Mouse (Mus musculus) midbrain, embryonic 14.5 days (tissue): ENCODE results near the gene Macf1. TPM values are rescaled to one million over a fixed set of nuclear protein-coding genes. Genes with fewer than 3 reads are reported as not detected.

Source experiments
- ATAC-seq: fragments of 200-750 bp; cut with Nextera tagmentation; 2 replicates; pipeline ENCODE4 v1.8.0; 2017; ENCODE audit warnings: moderate number of reproducible peaks, moderate library complexity; ENCODE audit not compliant: low FRiP score, low TSS enrichment
- DNase-seq: peaks from one replicate; pipeline ENCODE4 v3.0.0-alpha.2; 2015
- H3K27ac ChIP-seq: fragments of 300-500 bp; sonication (generic); replicated peaks from 2 replicates; pipeline ENCODE4 v1.5.1; 2014; ENCODE audit warnings: mild to moderate bottlenecking, low read depth, low read length, moderate library complexity
- H3K27me3 ChIP-seq: fragments of 300-500 bp; sonication (generic); 2 replicates; pipeline ENCODE4 v1.6.1; 2014; ENCODE audit warnings: low read length, control low read depth, mixed read lengths; ENCODE audit not compliant: control insufficient read depth, insufficient read depth
- H3K36me3 ChIP-seq: fragments of 300-500 bp; sonication (generic); 2 replicates; pipeline ENCODE4 v1.6.1; 2014; ENCODE audit warnings: low read length, control low read depth; ENCODE audit not compliant: control insufficient read depth, insufficient read depth
- H3K4me1 ChIP-seq: fragments of 300-500 bp; sonication (generic); 2 replicates; pipeline ENCODE4 v1.6.1; 2014; ENCODE audit warnings: mild to moderate bottlenecking, antibody characterized with exemption, low read length, control low read depth; ENCODE audit not compliant: control insufficient read depth, insufficient read depth
- H3K4me2 ChIP-seq: fragments of 300-500 bp; sonication (generic); 2 replicates; pipeline ENCODE4 v1.6.1; 2014; ENCODE audit warnings: mild to moderate bottlenecking, low read length, moderate library complexity
- H3K4me3 ChIP-seq: fragments of 300-500 bp; sonication (generic); replicated peaks from 2 replicates; pipeline ENCODE4 v1.5.1; 2014; ENCODE audit warnings: low read depth, low read length
- H3K9ac ChIP-seq: fragments of 300-500 bp; sonication (generic); replicated peaks from 2 replicates; pipeline ENCODE4 v1.6.1; 2014; ENCODE audit warnings: mild to moderate bottlenecking, low read length, moderate library complexity
- H3K9me3 ChIP-seq: fragments of 300-500 bp; sonication (generic); 2 replicates; pipeline ENCODE4 v1.6.1; 2016; ENCODE audit warnings: low read length, control low read depth, mixed read lengths; ENCODE audit not compliant: control insufficient read depth
- WGBS: fragments of 180-500 bp; shearing (Covaris S2); extraction: QIAGEN DNeasy Blood & Tissue Kit; methylation state at CpG from one replicate; pipeline ENCODE4 v1.1.7; 2014; 5-methylcytosine and 5-hydroxymethylcytosine counted together
- polyA plus RNA-seq: library from polyadenylated mRNA; unstranded; fragments of >200 nt; fragmentation: Nextera tagmentation; extraction: Ambion mirVana; gene quantifications from 2 replicates; pipeline ENCODE4 v1.2.1, GENCODE M21; 2014

The Macf1 gene
- polyA plus RNA-seq, 1 experiment from 2014 or later: 140 TPM

DNA sequence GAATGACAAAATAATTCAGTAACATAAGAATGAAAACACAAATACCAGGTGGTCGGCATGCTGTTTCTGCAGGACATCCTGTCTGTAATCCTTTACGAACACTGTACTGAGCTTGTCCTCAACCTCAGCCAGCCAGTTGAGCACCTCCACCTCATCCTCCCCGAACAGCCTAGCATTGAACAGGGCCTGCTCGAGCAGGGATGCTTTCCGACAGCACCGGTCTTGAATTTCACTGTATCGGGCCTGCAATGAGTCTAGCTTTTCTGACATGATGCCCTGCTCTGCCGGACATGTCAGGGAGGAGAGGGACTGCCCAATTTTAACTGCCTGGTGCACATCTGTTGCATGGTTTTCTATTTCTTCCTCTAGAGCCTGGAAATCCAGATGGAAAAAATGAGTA lies 287.1 kb downstream of the Macf1 start:
- WGBS: 96% methylated on average over 8 of the region's 8 CpGs
- no peak for DNase-seq

DNA sequence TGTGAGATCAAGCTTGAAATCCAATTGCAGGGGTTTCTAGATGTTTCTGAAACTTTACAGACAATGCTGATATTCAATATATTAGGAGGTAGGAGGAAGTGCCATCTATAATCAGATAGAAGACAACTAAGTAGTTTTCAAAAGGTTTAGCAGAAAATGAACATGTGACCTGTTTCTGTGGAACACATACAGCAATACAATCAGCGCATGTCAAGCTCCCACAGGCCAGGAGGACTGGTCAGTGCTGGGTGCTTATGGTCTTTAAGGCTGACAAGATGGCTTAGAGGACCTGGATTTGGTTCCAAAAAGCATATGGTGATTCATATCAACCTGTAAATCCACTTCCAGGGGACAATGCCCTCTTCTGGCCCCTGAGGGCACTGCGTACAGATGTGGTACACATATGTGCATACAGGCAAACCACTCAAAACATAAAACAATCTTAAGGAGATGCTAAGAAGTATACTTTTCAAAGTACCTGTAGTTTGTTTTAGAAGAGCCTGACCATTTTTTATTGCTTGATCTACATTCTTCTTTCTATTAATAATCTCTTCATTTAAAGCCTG lies 288.6 kb downstream of the Macf1 start:
- H3K27ac ChIP-seq: no peak overlapping the region
- no peak overlapping the region for H3K4me3 ChIP-seq
- WGBS: 94% methylated on average over 2 of the region's 2 CpGs
- no peak overlapping the region for H3K4me2 ChIP-seq
- H3K27me3 ChIP-seq: no peaks in the 10 kb centered on the region
- peaks cover 90% of the 10 kb centered on the region for H3K36me3 ChIP-seq
- H3K4me1 ChIP-seq: no peaks in the 10 kb centered on the region
- ATAC-seq: no peak
- H3K9me3 ChIP-seq: no peaks in the 10 kb centered on the region
- DNase-seq: no peak
- no peak overlapping the region for H3K9ac ChIP-seq

More for the DNA sequence above, 287.1 kb downstream of the Macf1 start:
- Histone ChIP-seq H3K4me3 (no peak overlapping the region), H3K36me3 (peaks cover 88% of the 10 kb centered on the region), H3K9me3 (no peaks in the 10 kb centered on the region), H3K4me1 (no peaks in the 10 kb centered on the region), H3K9ac (no peak overlapping the region), H3K27me3 (no peaks in the 10 kb centered on the region), H3K27ac (no peak overlapping the region), H3K4me2 (no peak overlapping the region)
- ATAC-seq: no peak

DNA sequence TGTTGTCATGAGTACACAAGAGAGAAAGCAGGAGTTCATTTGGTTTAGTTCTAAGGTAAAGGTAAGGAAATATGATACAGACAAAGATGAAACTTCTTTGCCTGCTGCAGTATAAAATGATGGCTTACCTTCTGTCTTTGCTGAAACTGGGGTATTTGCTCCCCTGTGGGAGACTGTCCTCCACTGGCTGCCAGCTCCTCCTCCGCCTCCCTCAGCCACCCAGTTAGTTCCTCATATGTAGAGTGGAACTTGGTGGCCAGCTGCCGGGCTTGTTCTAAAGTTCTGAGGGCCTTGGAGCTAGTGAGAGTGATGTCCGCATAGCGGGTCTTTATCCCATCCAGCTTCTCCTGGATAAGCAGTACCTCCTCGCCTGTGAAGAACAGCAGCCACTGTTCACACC lies 289.3 kb downstream of the Macf1 start:
- Histone ChIP-seq H3K9ac (no peak overlapping the region), H3K27ac (no peak overlapping the region), H3K36me3 (peaks cover 93% of the 10 kb centered on the region), H3K4me2 (no peak overlapping the region), H3K9me3 (no peaks in the 10 kb centered on the region), H3K4me1 (no peaks in the 10 kb centered on the region), H3K4me3 (no peak overlapping the region), H3K27me3 (no peaks in the 10 kb centered on the region)
- 95% methylated on average over 5 of the region's 5 CpGs for WGBS
- ATAC-seq (no peak), DNase-seq (no peak)

DNA sequence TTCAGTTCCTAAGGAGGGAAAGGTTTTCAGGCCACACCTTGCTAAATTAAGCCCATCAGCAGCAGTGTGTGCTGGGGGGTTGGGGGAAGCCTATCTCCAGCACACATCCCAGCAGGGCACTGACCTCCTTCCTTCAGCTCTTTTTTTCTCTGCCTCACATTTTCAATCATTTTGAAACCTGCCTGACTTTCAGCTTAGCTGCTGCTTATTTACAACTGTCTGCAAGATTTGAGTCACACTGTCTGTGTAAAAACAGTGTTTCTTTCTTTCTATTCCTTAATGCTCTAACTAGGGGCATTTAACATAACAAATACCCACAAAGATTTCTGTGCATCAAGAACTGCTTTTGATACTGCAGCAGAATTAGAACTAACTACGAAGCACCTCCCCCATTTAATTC lies 289.9 kb downstream of the Macf1 start:
- H3K36me3 ChIP-seq: peaks cover 94% of the 10 kb centered on the region
- ATAC-seq: no peak
- H3K9ac ChIP-seq: no peak overlapping the region
- H3K4me2 ChIP-seq: no peak overlapping the region
- no peaks in the 10 kb centered on the region for H3K9me3 ChIP-seq
- no peak overlapping the region for H3K4me3 ChIP-seq
- 78% methylated on average over 1 of the region's 1 CpGs for WGBS
- no peaks in the 10 kb centered on the region for H3K27me3 ChIP-seq
- H3K27ac ChIP-seq: no peak overlapping the region
- no peak for DNase-seq
- no peaks in the 10 kb centered on the region for H3K4me1 ChIP-seq

DNA sequence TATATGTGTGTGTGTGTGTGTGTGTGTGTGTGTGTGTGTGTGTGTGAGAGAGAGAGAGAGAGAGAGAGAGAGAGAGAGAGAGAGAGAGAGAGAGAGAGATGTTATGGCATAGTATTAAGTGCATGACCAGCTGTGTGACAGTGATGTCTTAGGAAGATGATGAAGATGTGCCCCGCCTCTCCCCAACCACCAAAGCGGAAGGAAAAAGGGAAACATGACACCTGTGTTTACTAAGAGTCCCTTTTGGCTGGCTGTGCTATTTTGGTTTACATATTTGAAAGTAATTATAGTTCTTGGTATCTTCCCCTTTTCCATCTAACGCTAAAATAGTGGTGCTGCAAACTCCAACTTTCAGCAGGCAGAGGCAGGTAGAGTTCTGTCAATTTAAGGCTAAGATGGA lies 291.2 kb downstream of the Macf1 start:
- no peak for ATAC-seq
- Histone ChIP-seq H3K27me3 (no peaks in the 10 kb centered on the region), H3K4me1 (no peaks in the 10 kb centered on the region), H3K27ac (no peak overlapping the region), H3K36me3 (peaks cover 95% of the 10 kb centered on the region), H3K9me3 (no peaks in the 10 kb centered on the region), H3K4me3 (no peak overlapping the region), H3K9ac (no peak overlapping the region), H3K4me2 (no peak overlapping the region)
- DNase-seq: no peak
- WGBS: 94% methylated on average over 3 of the region's 3 CpGs

DNA sequence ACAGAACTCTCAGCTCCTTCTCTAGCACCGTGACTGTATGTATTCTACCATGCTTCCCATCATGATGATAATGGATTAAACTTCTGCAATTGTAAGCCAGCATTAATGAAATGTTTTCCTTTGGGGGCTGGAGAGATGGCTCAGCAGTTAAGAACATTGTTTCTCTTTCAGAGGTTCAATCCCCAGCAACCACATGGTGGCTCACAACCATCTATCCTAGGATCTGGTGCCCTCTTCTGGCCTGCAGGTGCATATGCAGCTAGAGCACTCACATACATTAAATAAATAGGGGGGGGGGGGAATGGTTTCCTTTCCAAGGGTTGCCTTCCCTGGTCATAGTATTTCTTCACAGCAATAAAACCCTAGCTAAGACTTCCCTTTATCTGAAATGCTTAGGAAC lies 292.0 kb downstream of the Macf1 start:
- Histone ChIP-seq H3K27ac (no peak overlapping the region), H3K4me1 (no peaks in the 10 kb centered on the region), H3K36me3 (peaks cover 91% of the 10 kb centered on the region), H3K4me3 (no peak overlapping the region), H3K9me3 (no peaks in the 10 kb centered on the region), H3K4me2 (no peak overlapping the region), H3K9ac (no peak overlapping the region), H3K27me3 (no peaks in the 10 kb centered on the region)
- WGBS: 90% methylated on average over 1 of the region's 1 CpGs
- peak; percentile 31 for DNase-seq
- ATAC-seq: no peak

DNA sequence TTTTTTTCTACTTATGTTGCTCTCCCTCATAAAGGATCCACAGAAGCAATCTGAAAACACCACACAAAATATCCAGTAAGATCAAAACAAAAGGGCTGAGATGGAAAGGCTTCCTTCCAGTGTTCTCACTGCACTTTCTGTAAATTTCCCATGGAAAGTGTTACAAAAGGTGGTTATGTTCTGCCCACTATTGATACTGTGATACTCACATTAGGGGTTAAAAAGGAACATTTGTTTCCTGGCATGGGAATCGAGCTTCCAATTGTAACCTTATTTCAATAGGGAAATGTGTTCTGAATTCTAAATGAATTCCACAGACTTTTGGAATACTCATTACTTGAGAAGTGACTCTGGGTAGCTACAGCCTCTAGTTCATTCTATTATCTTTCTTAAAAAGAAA lies 299.1 kb downstream of the Macf1 start:
- Histone ChIP-seq H3K9ac (no peak overlapping the region), H3K4me3 (no peak overlapping the region), H3K27me3 (no peaks in the 10 kb centered on the region), H3K36me3 (peaks cover 92% of the 10 kb centered on the region), H3K27ac (peak overlapping the region; percentile 45; the same call in 1 of the 2 replicates), H3K4me1 (no peaks in the 10 kb centered on the region), H3K4me2 (no peak overlapping the region), H3K9me3 (no peaks in the 10 kb centered on the region)
- DNase-seq: peak; percentile 35
- WGBS: 40% methylated on average over 1 of the region's 1 CpGs
- no peak for ATAC-seq

DNA sequence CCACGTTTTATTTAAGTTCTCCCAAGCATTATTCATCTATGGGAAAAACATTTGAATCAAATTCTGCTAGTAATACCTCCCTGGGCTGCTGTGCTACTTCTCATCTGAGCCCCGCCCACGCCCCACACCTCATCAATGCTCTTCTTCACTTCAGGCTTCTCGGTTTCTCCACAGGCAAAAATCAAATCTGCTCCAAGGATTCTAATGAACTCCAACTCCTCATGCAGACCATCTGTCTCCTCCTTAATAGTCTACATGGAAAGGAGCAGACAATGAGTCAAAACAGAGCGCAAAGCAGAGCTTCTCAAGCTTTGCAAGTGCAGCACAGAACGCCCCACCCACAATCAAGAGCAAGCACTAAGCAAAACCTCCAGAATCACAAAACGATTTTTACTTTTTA lies 301.0 kb downstream of the Macf1 start:
- Histone ChIP-seq H3K4me2 (no peak overlapping the region), H3K9me3 (no peaks in the 10 kb centered on the region), H3K36me3 (peaks cover 88% of the 10 kb centered on the region), H3K9ac (no peak overlapping the region), H3K4me1 (no peaks in the 10 kb centered on the region), H3K27ac (no peak overlapping the region), H3K4me3 (no peak overlapping the region), H3K27me3 (no peaks in the 10 kb centered on the region)
- 93% methylated on average over 7 of the region's 7 CpGs for WGBS
- DNase-seq (no peak), ATAC-seq (no peak)

DNA sequence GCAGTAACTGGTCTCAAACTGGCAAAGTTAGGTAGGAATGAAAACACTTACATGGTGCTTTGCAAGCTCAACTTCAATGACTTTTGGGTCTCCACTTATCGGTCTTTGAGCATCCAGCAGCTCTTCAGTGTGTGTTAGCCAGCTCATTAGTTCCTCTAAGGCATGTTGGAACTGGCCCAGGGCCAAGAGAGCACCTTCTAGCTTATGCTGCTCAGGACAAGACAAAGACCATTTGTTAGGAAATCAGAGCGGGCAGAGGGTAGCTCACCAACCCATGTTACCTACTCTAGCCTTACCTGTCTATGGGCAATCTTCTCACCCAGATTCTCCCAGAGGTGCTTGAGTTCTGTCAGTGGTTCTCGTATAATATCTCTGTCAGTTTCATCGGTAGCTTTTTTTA lies 302.1 kb downstream of the Macf1 start:
- H3K4me1 ChIP-seq: no peaks in the 10 kb centered on the region
- WGBS: 92% methylated on average over 4 of the region's 4 CpGs
- H3K36me3 ChIP-seq: peaks cover 90% of the 10 kb centered on the region
- H3K27me3 ChIP-seq: no peaks in the 10 kb centered on the region
- ATAC-seq: no peak
- no peak overlapping the region for H3K27ac ChIP-seq
- H3K4me2 ChIP-seq: no peak overlapping the region
- H3K9ac ChIP-seq: no peak overlapping the region
- H3K9me3 ChIP-seq: no peaks in the 10 kb centered on the region
- no peak for DNase-seq
- H3K4me3 ChIP-seq: no peak overlapping the region
